Mouse (Mus musculus): ENCODE results near the gene Zfp296.

DNA sequence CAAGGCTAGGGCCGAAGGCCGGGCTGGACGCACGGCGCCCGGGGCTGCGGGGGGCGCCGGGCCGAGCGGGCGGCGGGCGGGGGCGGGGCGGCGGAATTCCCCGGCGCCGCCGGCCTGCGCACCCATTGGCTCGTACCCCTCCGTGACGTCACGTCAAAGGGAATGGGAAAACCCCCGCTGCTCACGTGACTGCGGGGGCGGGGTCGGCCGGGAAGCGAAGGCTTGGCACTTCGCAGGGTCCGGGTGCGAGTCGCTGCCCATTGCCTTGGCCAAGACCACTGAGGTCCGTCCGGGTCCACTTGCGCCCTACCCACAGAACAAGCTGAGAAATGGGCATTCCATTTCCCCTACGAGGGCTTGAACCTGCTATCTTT, 52.3 kb downstream of the Zfp296 start, which contains the start of gene Relb:
- TF ChIP-seq CTCF (IDR thresholded peaks at IDR 0.05; ENCODE audit: low read depth) (no peak), EP300 (IDR thresholded peaks at IDR 0.05; ENCODE audit: low read depth) (no peak)

Measured in liver, postnatal 0 days (tissue).